Mouse (Mus musculus): ENCODE results near the gene Nat8. TPM values are rescaled to one million over a fixed set of nuclear protein-coding genes. Genes with fewer than 3 reads are reported as not detected.
"Not testable (repeated sequence)": the region's sequence is repeated elsewhere in the genome, so short reads cannot be mapped to it uniquely, and the experiment has no call there.

The Nat8 gene
- polyA plus RNA-seq, 1 experiment: 37.2 TPM

DNA sequence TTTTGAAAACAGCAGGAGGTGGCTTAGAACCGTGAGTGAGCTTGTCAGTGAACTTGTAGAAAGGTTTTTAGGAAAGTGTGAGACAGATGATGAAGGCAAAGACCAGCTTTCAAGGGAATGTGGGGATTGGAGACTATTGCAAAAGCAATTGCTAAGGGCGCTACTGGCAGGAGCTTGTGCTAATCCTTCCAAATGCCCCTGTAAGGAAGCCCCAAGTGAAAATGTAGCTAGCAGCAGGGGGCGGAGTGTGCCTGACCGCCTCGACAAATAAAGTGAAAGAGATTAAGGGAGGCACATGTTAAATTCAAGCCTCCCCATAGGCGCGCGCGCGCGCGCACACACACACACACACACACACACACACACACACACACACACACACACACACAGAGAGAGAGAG, 5.4 kb upstream of the Nat8 start:
- 20% methylated on average over 12 of the region's 12 CpGs for WGBS

DNA sequence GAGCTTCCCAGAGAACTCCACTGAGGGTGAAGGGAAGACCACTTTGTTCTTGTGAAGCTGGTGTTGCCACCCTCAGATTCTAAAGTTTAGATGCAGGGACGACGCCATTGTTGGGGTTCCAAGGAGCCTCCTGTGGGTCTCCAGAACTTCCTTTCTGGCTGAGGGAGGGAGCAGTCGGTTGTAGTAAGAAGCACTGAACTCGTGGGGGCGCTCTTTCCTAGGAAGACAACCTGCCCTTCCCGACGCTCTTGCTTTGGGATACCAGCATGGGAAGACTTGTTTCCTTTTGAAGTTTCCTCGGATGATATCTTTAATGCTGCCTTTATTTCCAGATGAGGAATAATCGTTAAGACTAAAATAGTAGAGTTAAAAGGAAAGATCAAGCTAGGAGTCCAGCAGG, 4.9 kb upstream of the Nat8 start:
- not testable (repeated sequence) for DNase-seq (ENCODE audit: low read depth, low spot score)
- WGBS: 8% methylated on average over 9 of the region's 9 CpGs

More for the DNA sequence above, 5.4 kb upstream of the Nat8 start:
- not testable (repeated sequence) for DNase-seq (ENCODE audit: low read depth, low spot score)

DNA sequence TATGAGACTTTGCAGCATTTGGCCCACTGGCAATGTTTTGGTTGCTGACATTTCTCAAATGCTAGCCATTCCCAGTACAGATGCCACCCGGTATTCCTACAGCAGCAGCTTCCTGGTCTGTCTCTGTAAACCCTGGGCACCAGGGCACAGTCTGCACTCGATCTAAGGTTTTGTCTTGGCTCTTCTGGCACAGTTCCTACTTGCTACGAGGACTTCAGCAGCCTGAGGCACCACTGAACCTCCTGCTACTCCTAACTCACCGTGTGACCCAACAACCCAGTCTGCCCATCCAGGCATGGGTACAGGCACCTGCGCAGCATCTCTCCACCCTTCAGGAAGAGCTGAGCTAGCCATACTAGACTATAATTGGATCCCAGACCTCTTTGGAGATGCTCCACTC, 4.2 kb upstream of the Nat8 start:
- DNase-seq (ENCODE audit: low read depth, low spot score): not testable (repeated sequence)
- 56% methylated on average over 5 of the region's 5 CpGs for WGBS

DNA sequence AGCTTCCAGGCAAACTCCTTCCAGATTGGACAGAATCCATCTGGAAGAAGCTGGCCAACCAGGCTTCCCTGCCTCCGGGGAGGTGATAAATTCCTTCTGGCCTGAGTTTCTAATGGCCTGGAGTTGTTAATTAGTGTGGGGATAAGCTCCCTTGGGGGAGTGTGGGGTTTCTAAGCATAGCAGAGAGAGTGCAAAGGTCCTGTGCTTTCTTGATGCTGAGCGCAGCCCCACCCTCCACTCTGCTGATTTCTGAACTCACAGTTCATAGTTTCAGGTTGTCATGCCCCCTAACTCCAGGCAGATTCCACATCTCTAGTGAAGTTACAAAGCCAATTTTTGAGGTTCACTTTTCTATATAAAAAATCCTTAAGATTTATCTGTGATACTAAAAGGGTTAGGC, 3.2 kb upstream of the Nat8 start:
- WGBS: 79% methylated on average over 1 of the region's 2 CpGs
- DNase-seq (ENCODE audit: low read depth, low spot score): not testable (repeated sequence)

DNA sequence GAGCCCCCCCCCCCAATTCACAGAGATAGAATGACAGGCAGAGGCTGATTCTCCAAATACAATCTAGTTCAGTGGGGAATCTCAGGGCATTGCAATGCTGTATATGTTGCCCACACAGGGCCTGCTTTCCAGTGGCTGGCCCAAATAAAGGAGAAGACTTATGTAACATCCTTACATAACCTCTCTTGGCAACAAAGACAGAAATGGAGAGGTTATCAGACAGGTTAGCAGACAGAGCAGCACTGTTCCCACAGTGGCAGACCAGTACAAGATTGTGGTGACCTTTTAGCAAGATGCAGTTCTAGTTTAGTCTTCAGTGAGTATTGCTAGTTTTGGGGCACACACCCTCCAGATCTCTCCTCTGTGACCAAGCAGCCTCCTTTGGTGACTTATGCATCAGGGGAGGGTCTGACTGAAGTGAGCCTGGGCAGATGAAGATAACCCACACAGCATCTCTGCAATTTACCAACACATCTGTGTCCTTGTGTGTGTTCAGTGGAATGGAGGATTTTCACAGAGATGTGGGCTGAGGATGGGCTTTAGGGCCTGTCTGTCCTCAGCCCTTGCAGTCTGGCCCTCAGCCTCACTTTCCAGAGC, 2.7 kb upstream of the Nat8 start:
- not testable (repeated sequence) for DNase-seq (ENCODE audit: low read depth, low spot score)

DNA sequence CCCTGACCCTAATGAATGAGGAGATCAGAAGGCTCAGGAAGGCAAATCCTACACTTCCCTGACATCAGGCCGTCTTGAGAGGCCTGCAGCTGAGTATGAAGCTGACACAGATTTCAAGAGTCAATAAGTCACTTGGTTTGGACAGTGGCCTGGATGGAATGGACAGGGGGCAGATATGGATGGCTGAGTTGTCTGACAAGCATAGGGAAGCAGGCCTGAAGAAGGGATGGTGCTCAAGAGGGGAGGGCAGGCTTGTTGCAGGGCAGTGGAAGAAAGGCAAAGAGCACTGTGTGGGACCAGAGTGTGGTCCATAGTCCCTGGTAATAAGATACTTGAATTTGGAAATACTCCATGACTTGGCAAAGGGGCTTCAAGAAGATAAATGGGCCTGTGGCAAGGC, 2.4 kb downstream of the Nat8 start:
- DNase-seq (ENCODE audit: low read depth, low spot score): no peak
- WGBS: 78% methylated on average over 1 of the region's 1 CpGs

DNA sequence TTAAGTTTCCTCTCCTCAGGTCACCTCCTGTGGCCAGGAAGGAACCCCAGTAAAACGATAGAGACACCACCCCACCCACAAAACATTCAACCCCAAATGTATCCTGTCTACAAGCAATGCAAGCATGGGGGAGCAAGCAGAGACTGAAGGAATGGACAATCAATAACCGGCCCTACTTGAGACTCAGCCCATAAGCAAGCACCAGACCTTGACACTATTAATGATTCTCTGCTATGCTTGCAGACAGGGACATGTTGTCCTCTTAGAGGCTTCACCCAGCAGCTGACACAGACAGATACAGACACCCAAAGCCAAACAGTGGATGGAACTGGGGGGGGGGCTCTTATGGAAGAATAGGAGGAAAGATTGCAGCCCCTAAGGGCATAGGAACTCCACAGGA, 6.0 kb downstream of the Nat8 start:
- WGBS: 91% methylated on average over 2 of the region's 2 CpGs
- DNase-seq (ENCODE audit: low read depth, low spot score): no peak

DNA sequence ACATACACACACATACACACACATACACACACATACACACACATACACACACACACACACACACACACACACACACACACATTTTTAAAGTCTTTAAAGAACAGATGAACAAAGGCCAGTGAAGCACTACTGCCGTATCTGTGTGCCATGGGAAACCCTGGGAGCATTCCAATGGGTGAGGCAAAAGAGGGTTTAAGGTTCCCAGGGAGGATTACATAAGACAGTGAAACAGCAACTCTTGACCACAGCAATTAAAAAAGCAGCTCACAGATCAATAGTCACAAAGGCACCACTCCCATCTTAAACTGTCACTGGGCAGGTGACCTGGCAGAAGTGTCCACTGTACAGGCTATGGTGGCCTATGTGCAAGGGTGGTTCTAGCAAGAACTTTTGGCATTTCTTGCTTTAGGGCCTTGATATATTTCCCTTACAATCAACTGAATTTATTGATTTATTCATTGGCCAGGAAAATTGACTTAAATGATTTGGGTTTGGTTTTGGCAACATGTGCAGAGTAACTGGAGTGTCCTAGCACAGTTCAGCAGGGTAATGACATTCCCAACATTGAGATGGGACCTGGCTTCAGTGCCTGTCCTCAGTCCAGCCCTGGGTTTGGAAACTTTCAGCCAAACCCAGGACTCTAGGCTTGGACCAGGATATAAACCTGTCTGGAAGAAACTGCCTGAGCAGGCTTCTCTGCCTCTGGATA, 8.3 kb downstream of the Nat8 start:
- WGBS: 34% methylated on average over 1 of the region's 1 CpGs
- no peak for DNase-seq (ENCODE audit: low read depth, low spot score)

DNA sequence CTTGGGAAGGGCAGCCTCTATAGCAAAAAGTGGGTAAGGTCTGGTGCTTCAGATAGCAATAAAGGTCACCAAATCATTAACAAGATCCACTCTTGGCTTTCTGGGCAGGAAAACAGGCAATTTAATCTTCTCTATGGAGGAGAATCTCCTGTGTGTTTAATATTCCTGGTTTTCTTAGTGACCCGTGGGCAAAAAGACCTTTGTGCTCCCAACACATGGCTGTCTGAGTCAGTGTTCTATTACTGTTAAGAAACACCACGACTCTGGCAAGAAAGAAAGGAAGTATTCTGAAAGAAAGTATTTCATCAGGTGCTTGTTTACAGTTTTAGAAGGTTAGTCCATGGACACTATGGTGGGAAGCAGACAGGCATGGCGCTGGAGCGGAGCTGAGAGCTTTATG, 9.6 kb downstream of the Nat8 start:
- WGBS: 71% methylated on average over 4 of the region's 4 CpGs
- no peak for DNase-seq (ENCODE audit: low read depth, low spot score)

DNA sequence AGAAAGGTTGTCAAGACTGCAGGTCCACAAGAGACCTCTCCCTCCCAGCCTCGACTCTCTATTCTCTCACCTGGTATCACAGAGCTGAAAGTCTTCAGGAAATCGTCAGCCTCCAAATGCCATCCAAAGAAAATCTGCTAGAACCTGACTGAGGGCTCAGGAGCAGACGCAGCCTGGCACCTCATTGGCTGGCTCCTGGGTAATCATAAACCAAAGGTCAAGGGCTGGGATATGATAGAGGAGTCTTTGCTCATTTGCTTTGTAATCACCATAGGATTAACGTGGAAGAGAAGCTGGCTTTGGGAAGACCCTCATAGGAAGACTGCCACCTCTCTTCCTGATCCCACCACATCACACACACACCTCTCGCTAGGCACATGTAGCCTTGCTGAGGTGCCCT, 11.0 kb downstream of the Nat8 start, which contains the start of the genes Nat8f6 and Nat8f5:
TSS of gene Nat8f6 (minus strand) at position 118 of the 400 bp plus-strand sequence.
TSS of gene Nat8f5 (minus strand) at position 136 of the 400 bp plus-strand sequence.
- WGBS: 55% methylated on average over 5 of the region's 5 CpGs

DNA sequence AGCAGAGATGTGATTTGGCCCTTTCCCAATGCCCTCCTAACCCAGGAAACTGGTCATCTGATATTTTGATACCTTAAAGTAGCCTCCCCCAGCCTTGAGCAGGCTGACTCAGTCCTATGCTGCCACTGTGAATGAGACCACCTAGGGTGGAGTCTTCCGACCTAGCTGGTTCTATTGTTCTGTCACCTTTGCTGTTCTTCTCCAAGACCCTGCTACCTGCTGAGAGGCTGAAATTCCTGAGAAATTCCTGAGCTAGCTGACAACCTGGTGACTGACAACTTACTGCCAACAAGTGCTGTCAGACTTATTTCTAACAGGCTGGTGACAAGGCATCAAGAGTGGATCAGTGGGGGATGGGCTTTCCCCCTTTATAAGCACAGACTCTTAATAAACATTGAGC, 13.5 kb downstream of the Nat8 start:
- DNase-seq (ENCODE audit: low read depth, low spot score): no peak
- 47% methylated on average over 1 of the region's 1 CpGs for WGBS

More for the DNA sequence above, 11.0 kb downstream of the Nat8 start, which contains the start of the genes Nat8f6 and Nat8f5:
- no peak for DNase-seq (ENCODE audit: low read depth, low spot score)

DNA sequence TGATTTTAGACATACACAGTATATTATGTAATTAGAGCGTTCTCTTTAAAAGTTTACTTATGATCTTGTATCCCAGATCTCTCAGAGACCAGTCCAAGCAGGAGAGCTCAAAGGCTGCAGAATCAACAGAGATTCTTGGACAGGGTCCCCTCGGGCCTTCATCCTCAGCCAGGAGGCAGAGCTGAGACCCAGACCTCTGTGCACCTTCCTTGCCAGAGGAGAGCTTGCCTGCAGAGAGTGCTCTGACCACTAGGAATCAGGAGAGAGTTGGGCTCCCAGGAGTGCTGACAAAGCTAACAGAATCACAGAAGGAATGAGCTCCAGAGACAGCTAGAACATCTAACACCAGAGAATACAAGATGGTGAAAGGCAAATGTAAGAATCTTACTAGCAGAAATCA, 18.5 kb downstream of the Nat8 start:
- no peak for DNase-seq (ENCODE audit: low read depth, low spot score)
- 72% methylated on average over 2 of the region's 2 CpGs for WGBS

DNA sequence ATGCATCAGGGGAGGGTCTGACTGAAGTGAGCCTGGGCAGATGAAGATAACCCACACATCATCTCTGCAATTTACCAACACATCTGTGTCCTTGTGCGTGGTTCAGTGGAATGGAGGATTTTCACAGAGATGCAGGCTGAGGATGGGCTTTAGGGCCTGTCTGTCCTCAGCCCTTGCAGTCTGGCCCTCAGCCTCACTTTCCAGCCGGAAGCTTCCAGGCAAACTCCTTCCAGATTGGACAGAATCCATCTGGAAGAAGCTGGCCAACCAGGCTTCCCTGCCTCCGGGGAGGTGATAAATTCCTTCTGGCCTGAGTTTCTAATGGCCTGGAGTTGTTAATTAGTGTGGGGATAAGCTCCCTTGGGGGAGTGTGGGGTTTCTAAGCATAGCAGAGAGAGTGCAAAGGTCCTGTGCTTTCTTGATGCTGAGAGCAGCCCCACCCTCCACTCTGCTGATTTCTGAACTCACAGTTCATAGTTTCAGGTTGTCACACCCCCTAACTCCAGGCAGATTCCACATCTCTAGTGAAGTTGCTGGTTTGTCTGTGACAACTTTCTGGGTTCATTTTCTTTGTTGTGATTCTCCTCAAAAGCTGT, 20.8 kb downstream of the Nat8 start:
- 52% methylated on average over 3 of the region's 3 CpGs for whole genome bisulfite sequencing
- not testable (repeated sequence) for DNase-seq (ENCODE audit: low read depth, low spot score)

DNA sequence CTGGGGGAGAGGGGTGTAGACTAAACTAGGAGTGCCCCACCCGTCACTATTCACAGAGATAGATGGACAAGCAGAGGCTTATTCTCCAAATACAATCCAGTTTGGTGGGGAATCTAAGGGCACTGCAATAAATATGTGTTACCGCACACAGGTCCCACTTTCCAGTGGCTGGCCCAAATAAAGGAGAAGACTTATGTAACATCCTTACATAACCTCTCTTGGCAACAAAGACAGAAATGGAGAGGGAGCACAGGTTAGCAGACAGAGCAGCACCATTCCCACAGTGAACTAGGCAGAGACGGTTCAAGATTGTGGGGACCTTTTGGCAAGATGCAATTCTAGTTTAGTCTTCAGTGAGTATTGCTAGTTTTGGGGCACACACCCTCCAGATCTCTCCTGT, 21.4 kb downstream of the Nat8 start:
- 53% methylated on average over 3 of the region's 3 CpGs for WGBS
- DNase-seq (ENCODE audit: low read depth, low spot score): not testable (repeated sequence)

DNA sequence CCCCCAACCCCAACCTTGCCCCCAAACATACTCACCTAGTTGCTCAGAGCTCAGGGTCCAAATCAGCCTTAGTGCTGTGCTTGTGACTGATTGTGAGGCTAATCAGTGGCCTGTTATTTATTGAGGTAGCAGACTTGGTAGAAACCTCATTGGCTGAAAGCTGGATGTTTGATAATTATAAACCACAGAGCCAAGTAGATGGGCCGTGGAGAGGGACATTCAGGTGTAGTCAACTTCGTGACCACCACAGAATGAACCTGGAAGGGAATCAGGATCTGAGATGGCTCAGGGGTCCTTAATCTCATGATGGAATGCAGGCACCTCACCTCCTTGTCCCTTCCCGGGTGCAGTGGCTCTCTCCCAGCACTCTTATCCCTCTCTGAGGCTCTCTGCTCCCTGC, 22.1 kb downstream of the Nat8 start:
- not testable (repeated sequence) for DNase-seq (ENCODE audit: low read depth, low spot score)
- 66% methylated on average over 3 of the region's 3 CpGs for WGBS

DNA sequence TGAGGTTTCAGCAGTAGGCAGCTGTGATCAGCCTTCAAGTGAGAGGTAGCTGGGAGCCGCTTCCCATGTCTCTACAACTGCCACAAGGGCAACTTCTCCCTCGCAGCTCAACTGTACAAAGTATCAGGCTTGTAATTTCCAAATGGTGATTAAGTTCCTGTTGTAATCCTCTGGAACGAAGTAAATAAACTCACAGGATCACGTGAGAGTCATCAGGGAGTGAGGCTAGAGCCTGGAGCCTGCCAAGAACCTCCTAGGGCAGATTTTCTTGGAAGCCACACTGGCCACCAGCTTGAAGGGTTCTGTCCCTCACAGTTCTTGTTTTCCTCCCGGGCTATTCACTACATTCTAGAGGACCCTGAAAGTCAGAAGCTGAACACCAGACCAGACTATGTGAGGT, 28.7 kb downstream of the Nat8 start:
- not testable (repeated sequence) for DNase-seq (ENCODE audit: low read depth, low spot score)
- 36% methylated on average over 5 of the region's 5 CpGs for WGBS

Other genes with a start within 250 kb of the Nat8 start
- 0.43 and 0.69 TPM in 2 replicates for gene Alms1, start 244.6 kb downstream of the Nat8 start, polyA plus RNA-seq (2012; rRNA removed)
- gene Nat8f7, start 118.9 kb downstream of the Nat8 start, polyA plus RNA-seq (2012; rRNA removed): 0.67 TPM in 1 of 2 replicates, not detected in the other
- gene Nat8f3, start 66.3 kb downstream of the Nat8 start, polyA plus RNA-seq (2012; rRNA removed): 1.4 and 1.5 TPM in 2 replicates
- gene Nat8f6, start 11.1 kb downstream of the Nat8 start, polyA plus RNA-seq (2012; rRNA removed): 0.06 and 1.0 TPM in 2 replicates
- 9.3 and 21.2 TPM in 2 replicates for gene Nat8f5, start 11.1 kb downstream of the Nat8 start, polyA plus RNA-seq (2012; rRNA removed)
- gene Nat8f2, start 37.1 kb upstream of the Nat8 start, polyA plus RNA-seq (2012; rRNA removed): 0.15 and 0.16 TPM in 2 replicates
- 30.1 and 54.5 TPM in 2 replicates for gene Nat8f4, start 72.8 kb upstream of the Nat8 start, polyA plus RNA-seq (2012; rRNA removed)
- gene Tprkb, start 79.8 kb upstream of the Nat8 start, polyA plus RNA-seq (2012; rRNA removed): 13.8 and 21.7 TPM in 2 replicates
- 12.6 and 16.6 TPM in 2 replicates for gene Nat8f1, start 83.6 kb upstream of the Nat8 start, polyA plus RNA-seq (2012; rRNA removed)
- gene Dusp11, start 129.6 kb upstream of the Nat8 start, polyA plus RNA-seq (2012; rRNA removed): 16.7 and 30.3 TPM in 2 replicates
- gene Figla, start 184.1 kb upstream of the Nat8 start, polyA plus RNA-seq (2012; rRNA removed): not detected in 2 replicates
- 0.21 and 0.58 TPM in 2 replicates for gene Add2, start 196.6 kb upstream of the Nat8 start, polyA plus RNA-seq (2012; rRNA removed)

Measured in large intestine, adult 2 months (tissue).